Mouse (Mus musculus): Measurements from ENCODE around the gene Olfr12. TPM values are rescaled to one million over a fixed set of nuclear protein-coding genes. Genes with fewer than 3 reads are reported as not detected.

The Olfr12 gene
- total RNA-seq (2023), result not detected

DNA sequence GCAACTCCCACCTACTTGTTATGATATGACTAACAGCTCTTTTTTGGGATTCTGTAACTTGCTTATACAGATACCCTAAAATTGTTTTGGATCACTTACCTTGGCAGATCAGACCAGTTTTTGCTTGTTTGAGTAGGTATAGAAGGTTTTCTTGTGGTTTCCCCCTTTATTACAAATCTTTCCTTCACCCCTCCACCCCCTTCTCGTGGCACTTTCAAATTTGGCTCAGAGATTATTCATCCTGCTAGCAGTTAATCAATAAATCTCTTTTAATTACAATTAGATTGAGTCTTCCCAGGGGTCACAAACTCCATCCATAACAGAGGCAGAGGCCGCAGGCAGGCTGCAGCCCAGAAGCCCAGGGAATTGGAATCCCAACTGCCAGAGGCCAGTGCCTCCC lies at the start of gene Olfr12:
Gene Olfr12, plus strand, starts transcription at position 301 of the 400 bp plus-strand sequence.

DNA sequence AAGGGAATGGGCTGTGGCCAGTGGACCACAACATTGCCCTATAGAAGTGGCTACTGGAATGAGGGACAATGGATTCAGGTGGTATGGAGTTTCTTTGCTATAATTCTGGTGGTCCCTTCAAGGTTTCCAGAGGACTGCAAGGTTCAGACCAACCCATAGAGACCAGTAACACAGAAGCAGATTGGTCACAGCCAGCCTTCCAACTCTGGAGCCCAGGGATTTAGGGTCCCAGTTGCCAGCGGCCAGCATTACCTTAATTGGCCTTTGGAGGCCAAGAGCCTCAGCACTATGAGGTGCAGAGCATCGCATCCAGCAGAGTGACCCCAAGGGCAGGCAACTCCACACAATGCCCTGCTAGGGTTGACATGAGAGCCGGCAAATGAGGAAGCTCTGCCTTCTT lies 46.6 kb upstream of the Olfr12 start, which contains the start of gene Olfr1413:
Gene Olfr1413, plus strand, starts transcription at position 301 of the 400 bp plus-strand sequence.

DNA sequence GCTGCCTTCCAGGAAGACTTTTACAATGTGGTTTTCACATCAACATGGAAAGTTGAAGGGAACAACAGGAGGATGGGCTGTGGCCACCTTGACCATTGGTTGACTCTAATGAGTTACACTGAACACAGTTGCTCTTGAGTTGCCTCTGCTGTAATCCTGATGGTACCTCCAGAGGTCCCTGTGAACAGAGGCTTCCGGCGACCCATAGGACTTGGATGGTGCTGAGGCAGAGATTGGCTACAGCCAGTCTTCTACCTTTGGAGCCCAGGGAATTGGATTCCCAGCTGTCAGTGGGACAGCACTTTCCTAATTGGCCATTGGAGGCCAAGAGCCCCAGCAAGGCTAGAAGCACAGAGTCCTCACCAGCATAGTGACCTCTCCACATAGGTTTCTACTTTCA lies 32.1 kb upstream of the Olfr12 start, which contains the start of gene Olfr1412:
Gene Olfr1412, plus strand, starts transcription at position 301 of the 400 bp plus-strand sequence.

DNA sequence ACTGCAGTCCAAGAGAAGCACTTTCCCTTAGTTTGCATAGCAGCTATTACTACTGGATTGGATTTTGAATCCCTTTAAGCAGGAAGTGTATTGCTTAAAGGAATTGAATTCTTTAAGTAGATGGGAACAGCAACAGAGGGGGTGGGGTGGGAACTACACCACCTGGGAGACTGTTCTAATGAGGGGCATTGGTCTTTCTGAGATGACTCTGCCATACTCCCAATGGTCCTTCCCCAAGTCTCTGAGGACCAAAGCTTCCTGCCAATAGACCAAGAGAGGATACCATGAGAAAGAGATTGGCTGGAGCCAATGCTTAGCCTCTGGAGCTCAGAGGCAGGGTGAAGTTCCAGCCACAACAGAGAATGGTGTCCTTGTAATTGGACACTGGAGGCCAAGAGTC lies 23.5 kb upstream of the Olfr12 start, which contains the start of gene Olfr1411:
Gene Olfr1411, plus strand, starts transcription at position 301 of the 400 bp plus-strand sequence.

DNA sequence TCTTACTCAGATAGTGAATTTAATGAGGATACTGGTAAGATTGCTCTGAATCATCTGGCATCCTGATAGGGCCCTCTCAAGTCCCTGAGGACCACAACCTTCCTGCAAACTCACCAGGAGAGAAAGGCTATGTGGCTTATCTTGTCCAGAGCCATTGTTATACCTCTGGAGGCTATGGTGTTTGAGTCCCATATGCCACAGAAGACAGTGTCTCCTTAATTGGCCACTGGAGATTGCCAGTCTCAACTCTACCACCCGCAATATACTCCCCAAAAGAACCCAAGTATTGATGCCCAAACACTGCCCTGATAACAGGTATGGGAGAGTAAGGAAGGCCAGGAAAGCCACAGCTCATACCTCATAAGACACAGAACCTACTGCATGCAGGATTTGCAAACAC lies 12.1 kb upstream of the Olfr12 start, which contains the start of gene Olfr1410:
Gene Olfr1410, plus strand, starts transcription at position 301 of the 400 bp plus-strand sequence.

DNA sequence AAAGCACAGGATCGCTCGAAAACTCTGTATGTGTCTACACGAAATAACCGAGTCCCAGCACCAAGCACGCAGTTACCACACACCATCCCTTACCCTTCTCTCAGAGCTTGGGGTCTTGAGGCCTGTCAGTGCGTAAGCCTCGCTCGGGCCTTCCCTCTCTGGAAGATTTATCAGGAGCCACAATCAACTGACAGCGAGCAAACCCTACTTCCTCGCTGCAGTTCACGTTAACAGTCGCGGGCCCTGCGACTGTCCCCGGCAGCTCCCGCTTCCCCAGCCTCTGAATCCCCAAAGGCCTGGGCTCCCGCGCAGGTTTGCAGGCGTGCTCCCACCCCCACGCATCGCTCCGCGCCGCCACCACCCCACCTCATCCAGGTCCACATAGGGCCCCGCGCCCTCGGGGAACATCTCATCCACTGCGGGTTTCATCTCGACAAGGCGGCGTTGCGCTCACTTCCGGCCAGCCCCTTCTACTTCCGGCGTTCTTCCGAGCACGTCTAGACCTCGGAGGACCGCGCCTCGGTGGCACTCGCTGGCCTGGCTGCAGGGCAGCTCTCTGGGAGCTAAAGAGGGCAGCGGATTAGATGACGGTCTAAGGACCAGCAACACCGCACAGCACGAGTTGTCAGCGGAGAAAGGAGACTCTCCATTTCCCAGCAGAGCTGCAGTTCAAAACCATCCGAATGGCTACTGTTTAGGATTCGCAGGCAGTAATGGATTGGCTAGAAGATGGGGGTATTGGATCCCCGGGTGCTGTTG lies 24.1 kb downstream of the Olfr12 start, which contains the start of gene Cops9:
Gene Cops9, minus strand, starts transcription at position 472 of the 759 bp plus-strand sequence.

DNA sequence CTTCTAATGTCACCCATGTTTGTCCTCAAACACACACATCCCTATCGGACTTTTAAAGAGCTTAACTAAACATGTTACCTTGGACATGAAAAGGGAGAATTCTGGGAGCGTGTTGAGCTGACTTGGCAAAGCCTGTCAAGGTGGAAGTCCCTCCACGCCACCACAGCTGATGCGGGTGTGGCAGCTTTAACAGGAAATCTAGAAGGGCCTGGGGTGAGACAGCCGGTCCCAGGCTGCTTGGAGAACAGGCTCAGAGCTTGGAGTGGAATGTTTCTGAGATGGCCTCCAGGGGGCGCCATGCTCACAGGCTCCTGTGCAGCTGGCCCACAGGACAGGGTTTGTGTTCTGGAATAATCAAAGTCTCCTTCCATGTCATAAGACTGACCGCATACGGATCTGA lies 31.1 kb downstream of the Olfr12 start, which contains the start of gene Otos:
Gene Otos, minus strand, starts transcription at position 169 of the 400 bp plus-strand sequence.

Other genes with a start within 250 kb of the Olfr12 start
- gene Ndufa10, start 143.9 kb upstream of the Olfr12 start, total RNA-seq (2023), result 114 TPM
- not detected for gene Olfr1416, start 132.7 kb upstream of the Olfr12 start, total RNA-seq (2023)
- gene Olfr1415, start 121.7 kb upstream of the Olfr12 start, total RNA-seq (2023), result not detected
- not detected for gene Olfr1414, start 99.1 kb upstream of the Olfr12 start, total RNA-seq (2023)
- not detected for gene Olfr1413, start 46.5 kb upstream of the Olfr12 start, total RNA-seq (2023)
- not detected for gene Olfr1412, start 32.0 kb upstream of the Olfr12 start, total RNA-seq (2023)
- not detected for gene Olfr1411, start 23.4 kb upstream of the Olfr12 start, total RNA-seq (2023)
- not detected for gene Olfr1410, start 12.0 kb upstream of the Olfr12 start, total RNA-seq (2023)
- gene Cops9, start 24.2 kb downstream of the Olfr12 start, total RNA-seq (2023), result 99.3 TPM
- not detected for gene Otos, start 31.1 kb downstream of the Olfr12 start, total RNA-seq (2023)
- 3.6 TPM for gene Gpc1, start 213.9 kb downstream of the Olfr12 start, total RNA-seq (2023)